Mouse (Mus musculus) bone marrow, adult 2 months (tissue): ENCODE data around the gene Hltf.

Experiments
- CTCF ChIP-seq: fragments of 200-500 bp; IDR thresholded peaks from 2 replicates; pipeline ENCODE4 v1.5.1; 2011; ENCODE audit warnings: low read length, control low read depth; ENCODE audit not compliant: control insufficient read depth, insufficient read depth
- POLR2A ChIP-seq: fragments of 200-500 bp; IDR thresholded peaks from 2 replicates; pipeline ENCODE4 v1.6.1; 2011; ENCODE audit warnings: low read depth, mild to moderate bottlenecking, control low read depth, low read length, borderline replicate concordance; ENCODE audit not compliant: control insufficient read depth

DNA sequence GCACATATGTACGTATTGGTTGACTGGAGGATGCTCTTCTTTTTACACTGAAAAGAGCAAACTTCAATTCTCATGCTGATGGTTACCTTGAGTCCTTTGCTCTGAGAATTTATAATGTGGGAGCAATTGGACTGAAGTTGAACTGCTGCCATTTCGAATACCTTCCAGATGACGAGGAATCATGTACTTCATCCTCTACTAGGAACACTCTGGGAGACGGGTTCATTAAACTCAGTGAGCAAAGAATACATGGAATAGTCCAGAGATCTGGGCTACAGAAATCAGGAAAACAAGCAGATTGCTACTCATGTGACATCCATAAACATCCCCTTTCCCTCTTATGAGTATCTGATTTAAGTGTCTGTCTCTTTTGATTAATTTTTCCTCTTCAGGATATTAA is 21.5 kb upstream of the Hltf start:
- no peak for TF ChIP-seq CTCF
- no peak for TF ChIP-seq POLR2A
